Mouse (Mus musculus) urinary bladder, postnatal 25 days (tissue): Measurements from ENCODE around the gene Cntn5.
"Not testable (repeated sequence)": the region's sequence is repeated elsewhere in the genome, so short reads cannot be mapped to it uniquely, and the experiment has no call there.

Source experiments
- DNase-seq: peaks from one replicate; pipeline ENCODE4 v3.0.0; 2022; ENCODE audit warnings: low spot score

Gene Cntn5

DNA sequence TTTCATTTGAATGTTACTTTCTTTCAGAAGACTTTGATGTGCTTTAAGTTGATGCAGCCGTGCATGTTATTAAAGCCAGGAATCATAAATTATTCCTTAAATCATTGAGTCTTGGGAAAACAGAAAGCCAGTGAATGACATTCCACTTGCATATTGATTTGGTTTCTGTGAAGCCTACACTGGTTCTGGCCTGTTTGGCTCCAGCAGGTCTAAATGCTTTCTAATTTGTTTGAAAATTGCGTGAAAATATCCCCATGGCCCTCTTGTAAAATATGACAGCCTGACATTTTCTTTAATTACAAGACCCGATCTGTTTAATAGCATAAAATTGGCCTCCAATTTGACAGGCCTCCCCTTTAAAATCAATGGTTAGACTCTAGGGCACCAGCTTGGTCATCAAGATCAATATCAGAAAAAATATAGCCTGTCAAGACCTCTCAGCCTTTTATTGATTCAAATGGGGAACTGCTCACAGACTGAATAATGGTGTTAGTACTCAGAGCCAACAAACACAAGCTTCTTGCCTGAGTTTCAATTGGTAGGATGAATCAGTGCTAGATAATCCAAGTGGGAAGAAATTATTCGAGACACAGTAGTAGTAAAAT is 247.3 kb downstream of the Cntn5 start:
- DNase-seq: no peak

GRCm38 (mm10) chr9:10650632-10651031 is 253.9 kb downstream of the Cntn5 start:
- DNase-seq: no peak

DNA sequence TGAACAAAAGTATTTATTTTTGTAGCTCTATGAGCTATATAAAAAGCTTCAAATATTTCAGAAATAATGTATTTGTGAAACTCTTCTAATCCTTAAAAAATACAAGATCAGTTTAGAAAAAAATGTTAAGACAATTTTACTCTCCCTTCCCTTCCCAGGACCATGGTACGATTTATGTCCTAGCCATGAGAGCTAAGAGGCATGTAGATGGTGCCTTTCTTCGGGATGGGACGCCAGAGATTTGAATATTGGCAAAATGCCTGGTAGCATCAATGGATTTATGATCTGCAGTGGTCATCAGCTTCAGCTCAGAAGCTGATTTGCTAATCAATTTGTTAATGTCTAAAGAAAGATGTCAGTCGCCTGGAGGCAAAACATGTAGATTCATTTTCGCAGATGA is 258.6 kb downstream of the Cntn5 start:
- DNase-seq: no peak

DNA sequence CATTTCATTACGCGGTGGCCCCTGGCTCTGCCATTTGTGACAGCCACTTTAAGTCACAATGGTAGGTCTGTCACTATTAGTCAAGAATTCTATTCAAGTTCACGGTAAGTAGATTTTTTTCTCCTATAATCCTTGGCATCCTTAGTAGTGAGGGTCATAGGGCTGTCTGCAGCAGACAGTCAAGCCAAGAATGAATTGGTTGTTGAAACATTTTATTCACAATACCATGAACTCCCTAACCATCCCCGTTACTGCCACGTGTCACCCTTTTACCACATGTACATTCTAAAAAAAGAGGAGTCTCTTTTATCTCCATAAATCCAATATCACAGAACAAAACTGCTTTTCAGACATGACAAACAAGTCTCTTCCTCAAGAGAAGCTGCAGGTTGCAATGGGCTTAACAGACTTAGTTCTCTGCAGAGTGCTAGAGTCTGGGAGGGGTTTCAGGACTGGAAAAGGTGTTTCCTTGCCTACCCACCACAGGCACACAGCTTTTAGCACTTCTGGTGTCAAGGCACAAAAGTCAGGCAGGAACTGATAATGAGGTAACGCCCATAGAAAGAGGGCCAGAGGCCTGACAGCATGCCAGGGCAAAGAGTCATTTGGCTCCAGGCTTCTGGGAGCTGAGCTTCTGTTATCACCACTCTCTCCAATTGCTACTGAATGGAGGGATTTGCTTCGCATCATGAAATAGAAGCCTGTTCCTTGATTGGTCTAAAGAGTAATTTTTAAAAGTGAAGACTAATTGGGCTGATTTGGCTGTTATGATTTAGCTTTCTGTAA is 259.3 kb downstream of the Cntn5 start:
- no peak for DNase-seq

GRCm38 (mm10) chr9:10618036-10618435 is 286.5 kb downstream of the Cntn5 start:
- no peak for DNase-seq

GRCm38 (mm10) chr9:10575346-10576241 is 329.0 kb downstream of the Cntn5 start:
- no peak for DNase-seq

- no peak for DNase-seq
Observed at GRCm38 (mm10) chr9:10569830-10570229, 334.7 kb downstream of the Cntn5 start.

GRCm38 (mm10) chr9:10540877-10541276 is 363.7 kb downstream of the Cntn5 start:
- DNase-seq: not testable (repeated sequence)

GRCm38 (mm10) chr9:10532248-10532647 is 372.3 kb downstream of the Cntn5 start:
- DNase-seq: no peak

DNA sequence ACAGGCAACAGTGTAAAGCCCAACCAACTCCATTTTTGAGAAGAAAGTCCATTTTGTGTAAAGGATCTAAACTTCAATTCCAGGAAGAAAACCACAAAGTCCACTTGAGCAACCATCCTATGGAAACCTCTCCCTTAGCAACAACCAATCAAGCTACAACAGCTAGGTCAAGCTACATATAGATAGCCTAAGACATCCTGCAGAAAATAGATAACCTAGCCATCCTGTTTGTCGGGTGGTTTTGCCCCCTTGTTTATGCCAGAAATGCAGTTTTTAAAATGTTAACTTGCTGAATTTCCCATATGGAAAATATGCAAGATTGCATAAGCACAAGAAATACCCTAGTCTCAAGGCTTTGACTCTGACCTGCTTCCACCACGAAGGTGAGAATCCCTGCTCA is 373.5 kb downstream of the Cntn5 start:
- DNase-seq: no peak

GRCm38 (mm10) chr9:10529528-10529927 is 375.0 kb downstream of the Cntn5 start:
- DNase-seq: no peak

GRCm38 (mm10) chr9:10529113-10529512 is 375.5 kb downstream of the Cntn5 start:
- no peak for DNase-seq

DNA sequence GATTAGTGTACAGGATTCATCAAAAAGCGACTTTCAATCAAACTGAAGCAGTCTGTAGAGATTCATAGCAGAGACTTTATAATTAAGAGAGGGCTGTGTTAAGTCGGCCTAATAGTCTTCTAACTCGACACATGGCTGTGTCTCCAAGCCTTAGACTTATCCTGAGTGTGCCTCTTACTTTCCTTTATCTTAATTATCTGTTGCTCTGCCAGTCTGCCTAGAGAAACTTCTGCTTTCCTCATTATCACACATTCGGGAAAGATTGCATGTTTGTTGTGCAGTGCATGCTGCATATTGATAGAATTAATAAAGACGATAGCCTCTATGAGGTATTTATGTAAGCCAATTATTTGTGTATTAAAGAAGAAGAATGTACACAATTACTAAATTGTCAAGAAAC is 375.9 kb downstream of the Cntn5 start:
- DNase-seq: no peak

GRCm38 (mm10) chr9:10525915-10526667 is 378.5 kb downstream of the Cntn5 start:
- DNase-seq: no peak

GRCm38 (mm10) chr9:10522604-10523003 is 382.0 kb downstream of the Cntn5 start:
- DNase-seq: no peak

- DNase-seq: no peak
Observed at GRCm38 (mm10) chr9:10521054-10521453, 383.5 kb downstream of the Cntn5 start.

DNA sequence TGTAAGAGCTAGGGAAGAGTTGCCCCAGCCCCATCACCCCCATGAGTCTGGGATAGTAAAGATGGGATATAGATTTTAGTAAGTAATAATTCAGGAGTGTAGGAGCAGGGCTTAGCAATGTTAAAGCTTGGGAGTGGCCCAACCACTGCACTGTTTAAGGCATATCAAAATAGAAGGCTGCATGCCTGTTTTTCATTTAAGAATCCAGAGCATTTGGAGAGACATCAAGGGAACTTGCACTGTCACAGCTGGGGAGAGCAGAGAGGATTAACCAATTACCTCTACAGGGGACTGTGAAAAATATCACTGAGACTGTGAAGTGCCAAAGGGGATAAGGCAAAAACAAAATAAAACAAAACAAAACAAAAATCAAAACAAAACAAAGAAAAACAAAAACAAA is 412.3 kb downstream of the Cntn5 start:
- DNase-seq: no peak

GRCm38 (mm10) chr9:10471484-10472125 is 433.0 kb downstream of the Cntn5 start:
- no peak for DNase-seq

DNA sequence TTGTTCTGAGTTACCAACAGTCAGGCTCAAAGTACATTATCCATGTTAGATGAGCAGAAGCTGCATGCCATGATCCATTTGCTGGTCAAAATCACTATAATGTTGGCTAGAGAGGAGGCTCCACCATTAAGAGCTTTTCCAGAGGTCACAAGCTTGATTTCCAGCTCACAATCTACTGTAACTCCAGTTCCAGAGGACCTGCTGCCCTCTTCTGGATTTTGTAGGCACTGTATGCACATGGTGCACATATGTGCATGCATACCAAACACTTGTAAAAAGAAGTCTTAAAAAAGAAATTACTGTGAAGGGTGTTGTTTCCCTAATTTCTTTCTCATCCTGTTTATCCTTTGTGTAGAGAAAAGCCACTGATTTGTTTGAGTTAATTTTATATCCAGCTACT is 439.8 kb downstream of the Cntn5 start:
- DNase-seq: no peak

GRCm38 (mm10) chr9:10457900-10458299 is 446.7 kb downstream of the Cntn5 start:
- DNase-seq: no peak

DNA sequence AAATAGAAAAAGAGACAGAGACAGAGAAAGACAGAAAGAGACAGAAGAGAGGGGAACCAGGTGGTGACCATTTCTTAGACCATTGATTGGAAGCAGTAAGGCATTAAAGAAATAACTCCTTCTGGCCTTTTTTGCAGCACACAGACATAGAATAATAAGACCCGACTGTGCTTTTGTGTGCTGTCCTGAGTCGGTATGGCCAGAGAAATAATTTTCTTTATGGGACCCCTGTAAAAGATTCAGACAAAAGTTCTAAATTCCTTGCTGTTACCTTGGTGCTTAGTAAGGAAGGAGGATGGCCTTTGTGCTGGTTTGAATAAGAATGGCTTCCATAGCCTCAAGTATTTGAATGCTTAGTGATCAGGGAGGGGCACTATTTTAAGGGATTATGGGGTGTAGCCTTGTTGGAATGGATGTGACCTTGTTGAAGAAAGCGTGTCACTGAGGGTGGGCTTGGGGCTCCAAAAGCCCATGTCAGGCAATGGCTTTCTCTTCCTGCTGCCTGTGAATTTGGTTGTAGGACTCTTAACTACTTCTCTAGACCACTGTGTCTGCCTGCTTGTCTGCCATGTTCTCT is 455.5 kb downstream of the Cntn5 start:
- no peak for DNase-seq
